Mouse (Mus musculus) small intestine, adult 2 months (tissue): Measurements from ENCODE around the gene Ebna1bp2.

Source experiments
- CTCF ChIP-seq: fragments of 200-500 bp; IDR thresholded peaks from 2 replicates; pipeline ENCODE4 v1.5.1; 2012; ENCODE audit warnings: low read depth, mild to moderate bottlenecking, control low read depth, inconsistent platforms, low read length, moderate library complexity, mixed read lengths; ENCODE audit not compliant: insufficient replicate concordance, insufficient read length; ENCODE audit errors: extremely low read depth
- POLR2A ChIP-seq: fragments of 200-500 bp; IDR thresholded peaks from 2 replicates; pipeline ENCODE4 v1.6.1; 2012; ENCODE audit warnings: low read depth, mild to moderate bottlenecking, control low read depth, inconsistent platforms, low read length, moderate library complexity

GRCm38 (mm10) chr4:118642346-118643190, 22.0 kb downstream of the Ebna1bp2 start:
- no peak for TF ChIP-seq CTCF
- no peak for TF ChIP-seq POLR2A
